Comparison of ENCODE assay signal across 11 mouse cellular contexts in genomic region chr1:162857766-162858747, GRCm38 (mm10). TPM values are rescaled to one million over a fixed set of nuclear protein-coding genes. Genes with fewer than 3 reads are reported as not detected.
DNase-seq lines count a peak whose midpoint lies in the region; ATAC-seq and TF ChIP-seq lines count a peak whose summit lies in the region.
"Had no signal": no experiment of that assay in that cellular context is flagged by ENCODE, and none has a peak within 500 bp of the region (broad histone marks: within the 10 kb centered on the region; RNA-seq: fewer than 3 reads in every experiment).

No protein-coding gene starts in this region.

- TF ChIP-seq EP300 in stomach, postnatal 0 days (optimal IDR thresholded peaks at IDR 0.05), result no peak

- peak overlapping the region; percentile 15; the same call in 1 of the 2 replicates for H3K4me2 ChIP-seq in neural tube, embryonic 12.5 days (replicated peaks)
- peak overlapping the region; percentile 45 for H3K4me2 ChIP-seq in hindbrain, embryonic 12.5 days (replicated peaks)
- H3K4me2 ChIP-seq in limb, embryonic 12.5 days, result peak overlapping the region; percentile 17; the same call in 1 of the 2 replicates
- peak overlapping the region; percentile 47 for H3K4me2 ChIP-seq in stomach, postnatal 0 days (replicated peaks; ENCODE audit: low read depth)

- no peak overlapping the region for H3K27ac ChIP-seq in neural tube, embryonic 12.5 days
- H3K27ac ChIP-seq in hindbrain, embryonic 12.5 days, result peak overlapping the region; percentile 72
- H3K27ac ChIP-seq in limb, embryonic 12.5 days, result peak overlapping the region; percentile 69
- peak overlapping the region; percentile 61; the same call in 1 of the 2 replicates for H3K27ac ChIP-seq in stomach, postnatal 0 days (replicated peaks)

- no peaks in the 10 kb centered on the region for H3K9me3 ChIP-seq in neural tube, embryonic 12.5 days
- no peaks in the 10 kb centered on the region for H3K9me3 ChIP-seq in hindbrain, embryonic 12.5 days (replicated peaks)
- H3K9me3 ChIP-seq in limb, embryonic 12.5 days, result no peaks in the 10 kb centered on the region
- H3K9me3 ChIP-seq in stomach, postnatal 0 days (ENCODE audit: control insufficient read depth, low read length), result no peaks in the 10 kb centered on the region

- no peak for ATAC-seq in neural tube, embryonic 12.5 days (ENCODE audit: low FRiP score, low read depth)
- no peak for ATAC-seq in hindbrain, embryonic 12.5 days (ENCODE audit: low FRiP score)
- ATAC-seq in limb, embryonic 12.5 days (ENCODE audit: insufficient number of reproducible peaks, insufficient read depth, low FRiP score, low TSS enrichment, low read depth), result no peak
- no peak for ATAC-seq in stomach, postnatal 0 days (ENCODE audit: low FRiP score, low TSS enrichment)
- ATAC-seq in erythroblast, adult 5-6 weeks (replicated peaks; ENCODE audit: low FRiP score, poor library complexity, severe bottlenecking), result no peak
- ATAC-seq: Patski had no signal

- H3K4me3 ChIP-seq in neural tube, embryonic 12.5 days, result no peak overlapping the region
- H3K4me3 ChIP-seq in hindbrain, embryonic 12.5 days, result no peak overlapping the region
- no peak overlapping the region for H3K4me3 ChIP-seq in limb, embryonic 12.5 days (replicated peaks)
- peak overlapping the region; percentile 24; the same call in 1 of the 2 replicates for H3K4me3 ChIP-seq in stomach, postnatal 0 days (ENCODE audit: low read depth, low read length)

- WGBS in neural tube, embryonic 12.5 days, result 75% methylated on average over 17 of the region's 18 CpGs
- 53% methylated on average over 18 of the region's 18 CpGs for WGBS in hindbrain, embryonic 12.5 days
- WGBS in limb, embryonic 12.5 days, result 67% methylated on average over 17 of the region's 18 CpGs
- 51% methylated on average over 18 of the region's 18 CpGs for WGBS in stomach, postnatal 0 days

- H3K36me3 ChIP-seq in neural tube, embryonic 12.5 days, result no peaks in the 10 kb centered on the region
- no peaks in the 10 kb centered on the region for H3K36me3 ChIP-seq in hindbrain, embryonic 12.5 days
- H3K36me3 ChIP-seq in limb, embryonic 12.5 days, result no peaks in the 10 kb centered on the region
- no peaks in the 10 kb centered on the region for H3K36me3 ChIP-seq in stomach, postnatal 0 days (ENCODE audit: control insufficient read depth, insufficient read depth, low read length)

- no peak overlapping the region for H3K9ac ChIP-seq in neural tube, embryonic 12.5 days
- H3K9ac ChIP-seq in hindbrain, embryonic 12.5 days, result no peak overlapping the region
- H3K9ac ChIP-seq in limb, embryonic 12.5 days (replicated peaks), result no peak overlapping the region
- peak overlapping the region; percentile 61 for H3K9ac ChIP-seq in stomach, postnatal 0 days (ENCODE audit: low read length)

- 0 out of 2 replicates have a peak, but pooled peaks cover 7% of the 10 kb centered on the region for H3K4me1 ChIP-seq in neural tube, embryonic 12.5 days
- H3K4me1 ChIP-seq in hindbrain, embryonic 12.5 days, result peaks cover 21% of the 10 kb centered on the region
- H3K4me1 ChIP-seq in limb, embryonic 12.5 days (replicated peaks), result peaks cover 43% of the 10 kb centered on the region
- no peaks in the 10 kb centered on the region for H3K4me1 ChIP-seq in stomach, postnatal 0 days (replicated peaks; ENCODE audit: control insufficient read depth, insufficient read depth)

- TF ChIP-seq CTCF in stomach, postnatal 0 days (IDR thresholded peaks at IDR 0.05; ENCODE audit: low read depth), result no peak

- no peak for DNase-seq in neural tube, embryonic 10.5 days (ENCODE audit: extremely low spot score, low spot score)
- no peak for DNase-seq in stomach, postnatal 0 days (ENCODE audit: low spot score)
- no peak for DNase-seq in left cerebral cortex, adult 8-10 months (ENCODE audit: low spot score in 2 of 2)
- DNase-seq: cerebellum, adult 9-11 months had no signal

- no peaks in the 10 kb centered on the region for H3K27me3 ChIP-seq in neural tube, embryonic 12.5 days (replicated peaks)
- H3K27me3 ChIP-seq in hindbrain, embryonic 12.5 days, result no peaks in the 10 kb centered on the region
- no peaks in the 10 kb centered on the region for H3K27me3 ChIP-seq in limb, embryonic 12.5 days
- no peaks in the 10 kb centered on the region for H3K27me3 ChIP-seq in stomach, postnatal 0 days (ENCODE audit: control insufficient read depth, insufficient read depth, low read length)
- H3K27me3 ChIP-seq: Patski had no signal

RNA-seq across cellular contexts. Expression of gene Fmo1, which starts 8.4 kb away (rescaled TPM):
- 10.3 and 10.4 TPM in 2 replicates for polyA plus RNA-seq in neural tube, embryonic 12.5 days (2016; fragmentation: Nextera tagmentation; extraction: Ambion mirVana)
- polyA plus RNA-seq in hindbrain, embryonic 12.5 days (2016; fragmentation: Nextera tagmentation; extraction: Ambion mirVana), result 28.3 and 34.9 TPM in 2 replicates
- polyA plus RNA-seq in limb, embryonic 12.5 days (2016; fragmentation: Nextera tagmentation; extraction: Ambion mirVana), result 3.2 and 4.7 TPM in 2 replicates
- 14.7 and 18.3 TPM in 2 replicates for polyA plus RNA-seq in stomach, postnatal 0 days (2015; fragmentation: Nextera tagmentation; extraction: Ambion mirVana)
- total RNA-seq in erythroblast, adult 5-6 weeks (2015; ENCODE audit: low replicate concordance), result 0.19 TPM in 1 of 2 replicates, not detected in the other
- total RNA-seq in erythroblast, adult 5-6 weeks (2017; ENCODE audit: low replicate concordance), result 0.17 TPM in 1 of 2 replicates, not detected in the other
- 10 to 100 TPM; 10.2 to 14.4 (median 11.7) TPM for total RNA-seq in left cerebral cortex, adult 8-10 months (2022)

RNA-seq across cellular contexts. Expression of gene Fmo2, which starts 40.5 kb away (rescaled TPM):
- polyA plus RNA-seq in neural tube, embryonic 12.5 days (2016; fragmentation: Nextera tagmentation; extraction: Ambion mirVana), result 0.32 and 0.88 TPM in 2 replicates
- 0.14 TPM in 1 of 2 replicates, not detected in the other for polyA plus RNA-seq in hindbrain, embryonic 12.5 days (2016; fragmentation: Nextera tagmentation; extraction: Ambion mirVana)
- 0.05 TPM in 1 of 2 replicates, not detected in the other for polyA plus RNA-seq in limb, embryonic 12.5 days (2016; fragmentation: Nextera tagmentation; extraction: Ambion mirVana)
- 16.4 and 17.7 TPM in 2 replicates for polyA plus RNA-seq in stomach, postnatal 0 days (2015; fragmentation: Nextera tagmentation; extraction: Ambion mirVana)
- total RNA-seq in erythroblast, adult 5-6 weeks (2015; ENCODE audit: low replicate concordance), result not detected in 2 replicates
- total RNA-seq in erythroblast, adult 5-6 weeks (2017; ENCODE audit: low replicate concordance), result not detected in 2 replicates
- total RNA-seq in left cerebral cortex, adult 8-10 months (2022), result 10 to 100 TPM in 1 of 4 experiments, 1 to 10 TPM in 3; 4.1 to 10.4 (median 6.6) TPM

RNA-seq across cellular contexts. Expression of gene Fmo4, which starts 44.3 kb away (rescaled TPM):
- polyA plus RNA-seq in neural tube, embryonic 12.5 days (2016; fragmentation: Nextera tagmentation; extraction: Ambion mirVana), result 0.20 and 0.32 TPM in 2 replicates
- polyA plus RNA-seq in hindbrain, embryonic 12.5 days (2016; fragmentation: Nextera tagmentation; extraction: Ambion mirVana), result 0.46 and 0.52 TPM in 2 replicates
- polyA plus RNA-seq in limb, embryonic 12.5 days (2016; fragmentation: Nextera tagmentation; extraction: Ambion mirVana), result 0.20 and 0.41 TPM in 2 replicates
- 0.51 and 0.62 TPM in 2 replicates for polyA plus RNA-seq in stomach, postnatal 0 days (2015; fragmentation: Nextera tagmentation; extraction: Ambion mirVana)
- not detected in 2 replicates for total RNA-seq in erythroblast, adult 5-6 weeks (2015; ENCODE audit: low replicate concordance)
- not detected in 2 replicates for total RNA-seq in erythroblast, adult 5-6 weeks (2017; ENCODE audit: low replicate concordance)
- under 1 TPM in 1 of 4 experiments, not detected in 3; 0.26 TPM for total RNA-seq in left cerebral cortex, adult 8-10 months (2022)
- total RNA-seq: heart, adult 8-10 months; left cerebral cortex, postnatal 36 days had no signal
